Mouse (Mus musculus) heart, postnatal 14 days (tissue): ENCODE measurements around the gene Gata5. TPM values are rescaled to one million over a fixed set of nuclear protein-coding genes. Genes with fewer than 3 reads are reported as not detected.
A peak's percentile ranks its signal among the peaks of the same experiment; 100 is the strongest.

Source experiments
- DNase-seq, 2 experiments: peaks; one replicate each; pipeline ENCODE4 v3.0.0; 2021 to 2022
- intact Hi-C: fragments of 180-260 bp; cut with DNase I; formaldehyde crosslinking; loops from one replicate; pipeline ENCODE4 v1.15.1; 2025
- total RNA-seq, 2 experiments: library from RNA; stranded (reverse); gene quantifications; 2 replicates each; pipeline ENCODE4 v1.2.3; 2021

The Gata5 gene
- total RNA-seq, 2 experiments from 2014 or later, result 1.0 to 1.2 TPM

GRCm38 (mm10) chr2:180314292-180314691, 20.2 kb downstream of the Gata5 start:
- no peak for DNase-seq
- intact Hi-C loops, result no loop called here

GRCm38 (mm10) chr2:180311147-180311546, 23.4 kb downstream of the Gata5 start:
- DNase-seq, result peak in 1 of 2 experiments; percentile 31
- intact Hi-C loops, result no loop called here

GRCm38 (mm10) chr2:180307680-180308079, 26.8 kb downstream of the Gata5 start:
- intact Hi-C loops, result no loop called here
- DNase-seq, result no peak

GRCm38 (mm10) chr2:180306423-180307168, 27.9 kb downstream of the Gata5 start:
- intact Hi-C loops, result no loop called here
- peak; percentile 63 to 74 for DNase-seq

- intact Hi-C loops, result no loop called here
- no peak for DNase-seq
These were observed 28.5 kb downstream of the Gata5 start for GRCm38 (mm10) chr2:180306009-180306408.

- DNase-seq, result no peak
- intact Hi-C loops, result no loop called here
These were observed 29.0 kb downstream of the Gata5 start for GRCm38 (mm10) chr2:180305490-180305889.

- intact Hi-C loops, result no loop called here
- DNase-seq, result no peak
These were observed 29.9 kb downstream of the Gata5 start for GRCm38 (mm10) chr2:180304554-180304953.

- DNase-seq, result no peak
- intact Hi-C loops, result no loop called here
These were observed 31.0 kb downstream of the Gata5 start for GRCm38 (mm10) chr2:180303468-180303867.

GRCm38 (mm10) chr2:180302201-180302600, 32.3 kb downstream of the Gata5 start:
- intact Hi-C loops, result no loop called here

GRCm38 (mm10) chr2:180300771-180301170, 33.7 kb downstream of the Gata5 start:
- intact Hi-C loops, result no loop called here
- DNase-seq, result no peak

More at GRCm38 (mm10) chr2:180302201-180302600, 32.3 kb downstream of the Gata5 start:
- DNase-seq, result no peak

- intact Hi-C loops, result no loop called here
- DNase-seq, result no peak
These were observed 34.2 kb downstream of the Gata5 start for GRCm38 (mm10) chr2:180300252-180300651.

- intact Hi-C loops, result no loop called here
- no peak for DNase-seq
These were observed 41.6 kb downstream of the Gata5 start for GRCm38 (mm10) chr2:180292906-180293305.

GRCm38 (mm10) chr2:180292026-180292425, 42.5 kb downstream of the Gata5 start:
- DNase-seq, result no peak
- intact Hi-C loops, result no loop called here

GRCm38 (mm10) chr2:180291566-180291965, 42.9 kb downstream of the Gata5 start:
- no peak for DNase-seq
- intact Hi-C loops, result no loop called here

- intact Hi-C loops, result no loop called here
- no peak for DNase-seq
These were observed 44.0 kb downstream of the Gata5 start for GRCm38 (mm10) chr2:180290503-180290902.

GRCm38 (mm10) chr2:180289440-180290108, 44.9 kb downstream of the Gata5 start, which contains the start of gene Rbbp8nl:
Gene Rbbp8nl, minus strand, starts transcription at chr2:180289879.
- intact Hi-C loops, result no loop called here
- DNase-seq, result no peak

- DNase-seq, result no peak
- intact Hi-C loops, result no loop called here
These were observed 45.5 kb downstream of the Gata5 start for GRCm38 (mm10) chr2:180288966-180289365.

GRCm38 (mm10) chr2:180279321-180279720, 55.2 kb downstream of the Gata5 start:
- intact Hi-C loops, result loop anchor here (5.0 kb wide), 1 partner anchor 298 kb away; no protein-coding TSS in a partner anchor

GRCm38 (mm10) chr2:180277773-180278320, 56.7 kb downstream of the Gata5 start:
- intact Hi-C loops, result loop anchor here (5.0 kb wide), 1 partner anchor 299 kb away; no protein-coding TSS in a partner anchor
- DNase-seq, result no peak

More at GRCm38 (mm10) chr2:180279321-180279720, 55.2 kb downstream of the Gata5 start:
- DNase-seq, result no peak

- intact Hi-C loops, result loop anchor here (1.0 to 5.0 kb wide), 2 partner anchors 70 to 300 kb away; no protein-coding TSS in a partner anchor
- no peak for DNase-seq
These were observed 57.6 kb downstream of the Gata5 start for GRCm38 (mm10) chr2:180276851-180277259.

GRCm38 (mm10) chr2:180276385-180276784, 58.1 kb downstream of the Gata5 start:
- no peak for DNase-seq
- intact Hi-C loops, result loop anchor here (1.0 to 5.0 kb wide), 2 partner anchors 71 to 301 kb away; no protein-coding TSS in a partner anchor
